Mouse (Mus musculus) G1E-ER4 (cell line): ENCODE measurements around the gene Ddi2. TPM values are rescaled to one million over a fixed set of nuclear protein-coding genes. Genes with fewer than 3 reads are reported as not detected.

ENCODE experiments used
- GATA1 ChIP-seq: IDR thresholded peaks from one replicate; pipeline ENCODE4 v1.8.0; 2012; ENCODE audit warnings: low read length, inconsistent platforms
- polyA plus RNA-seq: library from polyadenylated mRNA; stranded (reverse); fragments of >175 nt; gene quantifications from 2 replicates; pipeline ENCODE4 v1.2.3, GENCODE M21; 2012

The Ddi2 gene
- polyA plus RNA-seq, 1 experiment = 10.5 TPM

DNA sequence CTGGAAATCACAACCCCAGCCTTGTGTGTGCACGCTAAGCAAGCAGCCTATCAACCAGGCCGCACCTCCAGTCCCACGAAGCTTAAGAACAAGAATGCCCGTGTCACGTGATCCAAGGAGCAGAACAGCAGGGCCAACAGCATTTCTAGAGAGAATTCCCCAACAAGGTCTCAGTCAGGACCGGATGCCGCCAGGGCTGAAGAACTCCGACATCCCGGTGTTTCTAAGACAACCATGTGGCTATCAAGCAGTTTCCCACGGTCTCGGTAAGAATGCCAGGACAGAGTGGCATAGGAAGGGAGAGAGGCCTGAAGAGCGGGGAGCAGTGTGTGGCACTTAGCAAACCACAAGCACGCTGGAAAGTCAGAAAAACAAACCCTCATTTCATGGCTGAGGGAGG, 69.4 kb downstream of the Ddi2 start:
- no peak for TF ChIP-seq GATA1

DNA sequence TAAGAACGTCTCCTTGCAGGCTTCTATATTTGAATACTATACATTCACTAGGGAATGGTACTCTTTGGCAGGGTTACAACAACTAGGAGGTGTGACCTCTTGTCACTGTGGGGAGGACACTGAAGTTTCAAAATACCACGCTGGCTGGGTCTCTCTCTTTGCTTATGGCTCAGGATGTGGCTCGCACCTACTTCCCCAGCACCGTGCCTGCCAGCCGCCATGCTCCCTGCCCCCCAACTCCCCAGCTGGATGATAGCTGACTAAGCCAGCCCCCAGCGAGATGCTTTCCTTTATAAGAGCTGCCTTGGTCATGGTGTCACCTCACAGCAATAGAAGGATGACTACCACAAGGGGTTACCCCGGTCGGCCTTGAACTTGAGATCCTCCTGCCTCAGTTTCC, 70.2 kb downstream of the Ddi2 start:
- TF ChIP-seq GATA1 = no peak

DNA sequence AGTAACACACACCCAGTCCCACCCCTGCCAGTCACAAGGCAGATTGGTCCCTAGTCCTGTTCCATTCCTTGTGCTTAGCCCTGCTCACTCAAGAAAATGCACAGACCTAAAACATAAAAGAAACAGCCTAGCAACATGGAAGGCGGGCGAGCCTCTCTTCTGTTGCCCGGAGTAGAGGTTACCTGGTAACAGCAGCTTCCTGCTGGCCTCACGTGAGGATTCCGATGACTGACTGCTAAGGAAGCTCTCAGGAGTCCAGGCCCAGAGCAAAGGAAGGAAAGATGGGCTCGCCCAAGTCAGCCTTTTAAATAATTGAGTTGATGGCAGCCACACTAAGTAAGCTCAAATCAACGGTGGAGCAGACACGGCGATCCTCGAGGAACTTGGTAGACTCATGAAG, 71.3 kb downstream of the Ddi2 start:
- TF ChIP-seq GATA1 = no peak

DNA sequence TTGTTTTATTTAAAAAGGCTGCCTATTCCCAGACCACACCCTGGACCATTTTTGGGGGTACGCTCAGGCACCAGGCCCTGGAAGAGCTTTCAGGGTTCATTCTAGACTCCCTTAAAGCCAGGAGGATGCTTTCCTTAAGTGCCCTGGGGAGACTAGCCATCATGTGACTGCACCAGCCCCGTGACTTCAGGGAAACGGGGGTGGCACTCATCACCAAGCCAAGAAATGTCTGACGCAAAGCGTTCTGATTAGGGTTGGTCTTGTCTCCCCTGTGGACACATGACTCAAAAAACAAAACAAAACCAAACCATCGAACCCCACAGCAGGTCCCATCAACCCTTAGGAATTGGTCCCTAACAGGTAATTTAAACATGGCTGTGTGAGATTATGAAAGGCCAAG, 71.9 kb downstream of the Ddi2 start:
- TF ChIP-seq GATA1 = no peak

DNA sequence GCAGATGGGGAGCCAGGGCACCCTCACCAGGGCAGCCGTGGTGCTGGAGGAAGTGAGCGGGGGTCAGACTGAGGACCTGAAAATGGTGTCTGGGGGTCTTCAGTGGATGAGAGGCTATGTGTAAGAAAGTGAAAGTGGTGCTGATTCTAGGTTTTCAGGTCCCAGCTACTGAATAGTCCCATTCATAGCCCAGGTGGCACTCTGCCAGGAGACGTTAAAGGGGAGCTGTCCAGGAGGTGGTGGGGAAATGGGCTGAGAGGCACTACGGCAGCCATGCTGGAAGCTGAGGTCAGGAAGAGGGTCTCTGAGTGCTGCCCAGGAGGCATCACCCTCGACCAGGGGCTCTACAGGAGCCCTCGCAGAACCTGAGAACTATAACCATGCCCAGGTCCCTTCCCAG, 74.0 kb downstream of the Ddi2 start:
- TF ChIP-seq GATA1 = no peak

DNA sequence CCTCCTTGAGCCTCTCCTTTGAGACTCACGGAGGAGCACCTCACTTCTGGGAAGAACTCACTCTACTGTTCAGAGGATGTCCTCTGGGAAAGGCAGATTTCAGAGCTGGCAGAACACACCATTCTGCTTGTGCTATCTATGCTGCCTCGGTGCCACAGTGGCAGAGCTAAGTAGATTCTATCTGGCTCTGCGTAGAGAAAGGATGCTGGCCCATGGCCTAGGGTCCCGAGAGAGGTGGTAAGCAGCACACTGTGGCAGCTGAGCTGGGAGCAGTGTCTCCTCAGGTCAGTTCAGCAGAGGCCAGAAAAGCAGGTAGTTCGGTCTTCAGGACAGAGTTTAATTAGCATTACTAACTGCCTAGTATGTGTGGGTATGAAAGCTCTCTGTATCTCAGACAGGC, 75.0 kb downstream of the Ddi2 start:
- TF ChIP-seq GATA1 = no peak

DNA sequence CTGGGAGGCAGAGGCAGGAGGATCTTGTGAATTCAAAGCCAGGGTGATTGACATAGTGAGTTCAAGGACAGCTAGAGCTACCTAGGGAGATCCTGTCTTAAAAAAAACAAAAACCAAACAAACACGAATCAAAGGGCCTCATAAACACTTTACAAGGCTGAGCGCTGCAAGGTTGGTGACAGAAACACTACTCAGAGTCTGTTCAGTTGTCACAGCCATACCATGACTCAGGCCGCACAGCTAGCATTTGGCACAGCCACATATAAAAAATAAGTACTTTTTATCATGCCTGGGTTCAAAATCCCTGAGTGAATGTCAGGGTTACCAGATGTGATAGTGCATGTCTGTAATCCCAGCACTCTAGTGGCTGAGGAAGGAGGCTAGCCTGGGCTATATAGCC, 76.0 kb downstream of the Ddi2 start:
- TF ChIP-seq GATA1 = no peak

DNA sequence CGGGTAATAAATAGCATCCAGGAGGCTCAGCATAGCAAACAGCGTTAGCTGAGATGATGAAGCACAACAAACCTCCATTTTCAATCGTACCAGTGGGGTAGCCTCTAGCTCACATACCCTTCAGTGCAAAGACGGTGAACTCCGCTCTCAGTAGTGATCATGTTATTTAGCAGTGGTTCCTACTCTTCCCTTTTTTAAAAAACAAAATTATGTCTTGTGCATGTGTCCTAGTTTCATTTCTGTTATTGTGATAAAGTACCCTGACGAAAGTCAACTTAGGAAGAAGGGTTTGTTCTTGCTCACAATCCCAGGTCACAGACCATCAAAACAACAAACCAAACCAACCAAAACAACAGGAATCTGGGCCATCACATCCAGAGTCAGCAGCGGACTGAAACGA, 77.2 kb downstream of the Ddi2 start:
- no peak for TF ChIP-seq GATA1

DNA sequence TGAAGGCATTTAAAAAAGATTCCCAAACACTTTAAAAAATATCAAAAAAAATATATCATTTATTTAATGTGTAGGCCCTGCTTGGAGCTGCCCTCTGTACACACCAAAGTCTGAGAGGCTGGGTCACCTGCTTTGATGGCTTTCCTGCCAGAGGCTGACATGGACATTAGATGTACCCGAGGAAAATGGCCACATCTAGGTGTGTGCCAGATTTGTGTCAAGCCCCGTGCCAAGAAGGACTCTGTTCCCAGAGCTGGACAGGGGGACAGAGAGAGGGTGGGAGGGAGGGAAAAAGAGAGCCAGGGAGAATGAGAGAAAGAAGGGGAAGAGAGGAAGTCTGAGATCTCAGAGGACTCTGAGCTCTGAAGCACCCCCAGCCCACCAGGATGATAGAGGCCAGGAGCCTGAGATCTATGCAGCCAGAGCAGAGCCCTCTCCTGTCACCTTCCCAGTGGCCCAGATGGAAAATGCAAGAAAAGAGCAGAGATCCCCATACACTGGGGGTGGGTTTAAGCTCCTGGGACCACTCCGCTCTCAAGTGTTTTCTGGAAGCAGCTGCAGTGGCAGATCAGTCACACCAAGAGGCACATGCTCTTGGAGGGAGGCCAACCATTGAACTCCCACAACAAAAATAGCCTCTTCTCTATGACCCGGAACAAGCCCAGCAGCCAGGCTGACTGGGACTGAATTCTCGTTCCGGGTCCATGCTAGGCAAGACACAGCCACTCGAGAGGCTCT, 79.9 kb downstream of the Ddi2 start:
- TF ChIP-seq GATA1 = no peak

DNA sequence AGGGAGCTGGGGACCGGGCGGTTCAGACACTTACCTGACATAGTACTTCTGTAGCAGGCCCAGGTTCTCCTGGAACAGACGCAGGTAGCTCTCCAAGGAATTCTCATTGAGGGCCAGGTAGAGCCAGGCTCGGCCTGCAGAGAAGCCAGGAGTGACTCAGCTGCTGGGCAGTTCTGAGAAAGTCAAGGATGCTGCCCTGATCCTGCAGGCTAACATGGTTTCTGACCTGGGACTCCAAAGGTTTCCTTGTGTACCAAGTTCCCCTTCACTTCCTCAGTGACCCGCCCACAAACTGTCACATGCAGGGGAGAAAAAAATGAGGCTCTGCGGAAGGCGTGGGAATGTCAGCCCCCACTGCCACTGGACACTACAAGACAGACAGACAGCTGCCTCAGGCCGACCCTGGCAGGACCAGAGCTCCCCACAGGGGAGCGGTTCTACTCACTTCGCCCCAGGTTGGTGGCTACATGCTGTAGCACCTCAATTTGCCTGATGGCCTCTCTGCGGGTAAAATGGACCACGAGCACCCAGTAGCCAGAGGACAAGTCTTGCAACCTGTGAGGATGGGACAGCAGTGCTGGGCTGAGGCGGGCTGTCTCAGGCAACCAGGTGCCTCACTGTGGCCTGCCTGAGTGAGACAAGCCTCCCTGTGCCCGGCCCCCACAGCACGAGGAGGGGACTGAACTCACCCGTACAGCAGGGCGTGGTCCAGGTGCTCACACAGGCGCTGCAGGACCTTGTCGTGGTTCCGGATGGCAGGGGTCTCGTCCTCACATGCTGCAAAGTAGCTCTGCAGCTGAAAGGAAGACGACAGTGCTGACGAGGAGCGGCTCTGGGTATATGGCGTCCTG, 81.0 kb downstream of the Ddi2 start:
- TF ChIP-seq GATA1 = no peak

DNA sequence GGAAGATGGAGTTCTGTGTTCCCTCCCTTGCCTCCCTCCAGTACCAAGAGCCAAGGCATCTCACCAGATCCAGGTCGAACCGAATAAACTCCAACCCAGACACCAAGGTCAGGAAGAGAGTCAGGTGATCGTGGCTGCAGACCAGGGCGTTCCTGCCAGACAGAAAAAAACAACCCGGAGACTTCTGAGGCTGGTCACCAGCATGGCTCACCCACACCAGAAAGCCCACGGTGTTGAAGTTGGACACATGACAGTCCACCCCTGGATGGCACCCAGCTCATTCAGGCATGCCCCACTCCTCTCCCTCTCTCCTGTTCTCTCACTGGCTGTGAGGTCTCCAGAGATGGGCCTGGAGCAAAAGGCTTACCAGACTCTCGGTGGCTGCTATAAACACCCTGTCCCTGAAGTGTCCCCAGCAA, 81.9 kb downstream of the Ddi2 start:
- TF ChIP-seq GATA1 = no peak

DNA sequence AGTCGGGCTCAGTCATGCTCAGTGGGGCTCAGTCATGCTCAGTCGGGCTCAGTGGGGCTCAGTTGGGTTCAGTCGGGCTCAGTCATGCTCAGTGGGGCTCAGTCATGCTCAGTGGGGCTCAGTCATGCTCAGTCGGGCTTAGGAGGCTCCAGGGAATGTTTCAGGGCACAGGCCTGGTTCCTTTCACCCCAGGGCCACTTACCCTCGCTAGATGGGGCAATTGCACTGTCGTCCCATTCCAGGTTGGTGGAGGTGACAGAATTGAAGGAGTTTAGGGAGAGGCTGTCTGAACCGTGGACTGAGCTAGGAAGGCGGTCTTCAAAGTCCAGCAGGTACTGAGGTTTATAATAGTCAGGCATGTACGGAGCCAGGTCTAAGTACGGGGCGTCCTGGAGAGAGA, 83.7 kb downstream of the Ddi2 start:
- TF ChIP-seq GATA1 = no peak

DNA sequence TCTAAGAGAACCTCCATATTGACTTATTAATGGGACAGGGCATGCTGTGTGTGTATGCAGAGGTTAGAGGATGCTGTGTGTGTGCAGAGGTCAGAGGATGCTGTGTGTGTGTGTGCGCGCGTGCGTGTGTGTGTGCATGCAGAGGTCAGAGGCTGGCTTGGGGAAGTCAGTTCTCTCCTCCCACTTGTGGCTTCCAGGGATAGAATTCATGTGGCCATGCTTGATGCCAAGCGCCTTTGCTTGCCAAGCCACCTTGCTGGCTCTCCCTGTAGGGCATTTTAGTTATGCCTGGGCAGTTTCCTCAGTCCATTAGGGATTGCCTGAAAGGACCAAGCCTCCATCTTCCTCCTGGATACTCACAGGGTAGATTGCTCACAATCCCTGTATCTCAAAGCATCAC, 86.5 kb downstream of the Ddi2 start:
- no peak for TF ChIP-seq GATA1

DNA sequence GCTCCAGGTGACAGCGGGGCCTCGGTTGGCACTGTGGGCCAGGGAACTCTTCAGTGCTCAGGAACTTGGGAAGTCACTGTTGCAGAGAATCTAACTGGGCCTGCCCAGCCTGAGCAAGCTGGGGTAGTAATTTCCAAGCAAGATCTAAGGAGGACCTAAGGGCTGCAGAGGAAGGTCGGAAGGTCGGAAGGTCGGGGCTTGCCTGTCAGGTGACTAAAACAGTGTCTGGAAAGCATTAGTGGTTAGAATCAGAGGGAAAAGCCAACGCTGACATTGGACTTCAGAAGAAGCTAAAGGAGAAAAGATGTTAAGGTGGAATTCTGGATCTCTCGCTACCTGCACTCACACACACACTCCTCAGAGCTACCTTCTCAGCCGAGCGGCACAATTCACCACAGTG, 87.2 kb downstream of the Ddi2 start:
- no peak for TF ChIP-seq GATA1

DNA sequence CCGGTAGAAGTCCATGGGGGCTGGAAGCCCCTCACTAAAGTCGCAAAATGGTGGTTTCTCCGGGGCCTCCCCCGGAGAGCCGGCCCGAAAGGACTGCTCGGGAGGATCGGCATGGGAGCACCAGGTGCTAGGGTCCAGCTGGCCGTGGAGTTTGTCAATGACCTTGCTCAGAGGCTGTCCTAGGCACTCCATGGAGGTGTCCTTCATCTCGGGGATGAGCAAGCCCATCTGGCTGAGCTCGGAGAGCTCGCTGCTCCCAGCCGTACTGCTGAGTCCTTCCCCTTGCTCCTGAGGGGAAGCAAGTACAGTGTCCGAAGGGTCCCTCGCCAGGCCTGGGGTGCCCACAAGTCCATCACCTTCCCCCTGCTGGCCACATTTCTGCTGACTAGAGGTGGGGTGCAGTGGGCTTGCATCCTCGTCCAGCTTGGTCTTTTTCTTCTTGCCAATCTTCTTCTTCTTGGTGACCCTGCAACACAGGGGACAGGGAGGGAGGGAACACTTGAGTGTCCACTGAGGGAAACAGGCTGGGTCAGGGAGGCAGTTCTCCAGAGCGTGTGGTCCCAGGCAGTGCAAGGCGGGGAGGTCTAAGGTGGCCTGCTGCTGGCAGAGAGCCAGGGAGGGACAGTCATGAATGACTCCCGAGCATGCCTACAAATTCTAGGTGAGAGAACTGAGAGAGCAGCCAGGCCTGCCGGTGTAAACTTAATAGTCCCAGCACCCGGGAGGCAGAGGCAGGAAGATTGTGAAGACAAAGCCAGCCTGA, 90.9 kb downstream of the Ddi2 start:
- no peak for TF ChIP-seq GATA1

DNA sequence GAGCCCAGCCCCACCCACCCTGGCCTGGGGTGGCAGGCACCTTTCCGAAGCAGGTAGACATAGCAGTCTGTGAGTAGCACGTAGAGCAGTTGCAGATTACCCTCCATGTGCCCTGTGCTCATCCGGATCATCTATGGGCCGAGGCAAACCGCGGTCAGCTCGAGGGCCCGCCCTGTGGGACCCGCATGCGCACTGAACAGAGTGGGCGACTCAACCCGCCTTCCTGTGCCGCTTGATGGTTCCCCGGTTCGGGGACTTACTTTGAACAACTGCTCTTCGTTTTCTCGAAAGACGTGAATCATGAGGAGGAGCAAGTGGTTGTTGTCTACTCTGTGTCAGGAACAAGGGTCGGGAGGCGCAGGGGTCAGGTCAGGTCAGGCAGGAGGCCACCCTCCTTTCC, 92.0 kb downstream of the Ddi2 start:
- TF ChIP-seq GATA1 = no peak
